Mouse (Mus musculus) lung, embryonic 14.5 days (tissue): ENCODE data around the gene Zbtb16. TPM values are rescaled to one million over a fixed set of nuclear protein-coding genes. Genes with fewer than 3 reads are reported as not detected.

Source experiments
- ATAC-seq: fragments of 200-750 bp; cut with Nextera tagmentation; 2 replicates; pipeline ENCODE4 v1.8.0; 2017; ENCODE audit warnings: mild to moderate bottlenecking, moderate TSS enrichment, moderate library complexity; ENCODE audit not compliant: insufficient read depth
- DNase-seq: peaks from one replicate; pipeline ENCODE4 v3.0.0-alpha.2; 2015
- H3K27ac ChIP-seq: fragments of 300-500 bp; sonication (generic); 2 replicates; pipeline ENCODE4 v1.5.1; 2014; ENCODE audit warnings: low read depth, mild to moderate bottlenecking, moderate library complexity
- H3K27me3 ChIP-seq: fragments of 300-500 bp; sonication (generic); 2 replicates; pipeline ENCODE4 v1.6.1; 2014; ENCODE audit warnings: low read length, control low read depth; ENCODE audit not compliant: insufficient read depth
- H3K36me3 ChIP-seq: fragments of 300-500 bp; sonication (generic); 2 replicates; pipeline ENCODE4 v1.6.1; 2014; ENCODE audit warnings: control low read depth; ENCODE audit not compliant: insufficient read depth
- H3K4me1 ChIP-seq: fragments of 300-500 bp; sonication (generic); 2 replicates; pipeline ENCODE4 v1.6.1; 2014; ENCODE audit warnings: antibody characterized with exemption, control low read depth; ENCODE audit not compliant: insufficient read depth
- H3K4me2 ChIP-seq: fragments of 300-500 bp; sonication (generic); 2 replicates; pipeline ENCODE4 v1.6.1; 2014; ENCODE audit warnings: mild to moderate bottlenecking
- H3K4me3 ChIP-seq: fragments of 300-500 bp; sonication (generic); 2 replicates; pipeline ENCODE4 v1.5.1; 2014; ENCODE audit warnings: low read depth, low read length
- H3K9ac ChIP-seq: fragments of 300-500 bp; sonication (generic); 2 replicates; pipeline ENCODE4 v1.6.1; 2014
- H3K9me3 ChIP-seq: fragments of 300-500 bp; sonication (generic); 2 replicates; pipeline ENCODE4 v1.6.1; 2016; ENCODE audit warnings: low read depth, low read length, control low read depth
- CTCF ChIP-seq: IDR thresholded peaks from 2 replicates; pipeline ENCODE4 v1.5.1; 2016; ENCODE audit warnings: antibody characterized with exemption, low read depth
- WGBS: fragments of 180-500 bp; shearing (Covaris S2); extraction: QIAGEN DNeasy Blood & Tissue Kit; methylation state at CpG from one replicate; pipeline ENCODE4 v1.1.7; 2014; 5-methylcytosine and 5-hydroxymethylcytosine counted together
- polyA plus RNA-seq: library from polyadenylated mRNA; unstranded; fragments of >200 nt; fragmentation: Nextera tagmentation; extraction: Ambion mirVana; gene quantifications from 2 replicates; pipeline ENCODE4 v1.2.1, GENCODE M21; 2014

Zbtb16 gene
- polyA plus RNA-seq, 1 experiment from 2014 or later = 0.71 TPM

- Histone ChIP-seq H3K9ac (no peak overlapping the region), H3K9me3 (no peaks in the 10 kb centered on the region), H3K4me3 (no peak overlapping the region), H3K27me3 (peaks cover 28% of the 10 kb centered on the region), H3K4me2 (no peak overlapping the region), H3K4me1 (peaks cover 5% of the 10 kb centered on the region; the same call in 1 of the 2 replicates), H3K27ac (no peak overlapping the region), H3K36me3 (no peaks in the 10 kb centered on the region)
- TF ChIP-seq CTCF = no peak
- ATAC-seq = no peak
- 64% methylated on average over 3 of the region's 3 CpGs for WGBS
- no peak for DNase-seq
Observed at GRCm38 (mm10) chr9:48729471-48729870, 106.6 kb downstream of the Zbtb16 start.

- peaks cover 7% of the 10 kb centered on the region for H3K4me1 ChIP-seq
- ATAC-seq = no peak
- no peak overlapping the region for H3K9ac ChIP-seq
- H3K9me3 ChIP-seq = no peaks in the 10 kb centered on the region
- no peak overlapping the region for H3K4me3 ChIP-seq
- peaks cover 25% of the 10 kb centered on the region for H3K27me3 ChIP-seq
- 67% methylated on average over 13 of the region's 13 CpGs for WGBS
- no peak overlapping the region for H3K4me2 ChIP-seq
- TF ChIP-seq CTCF = no peak
- no peak overlapping the region for H3K27ac ChIP-seq
- DNase-seq = no peak
- H3K36me3 ChIP-seq = no peaks in the 10 kb centered on the region
Observed at GRCm38 (mm10) chr9:48728731-48729123, 107.3 kb downstream of the Zbtb16 start.

GRCm38 (mm10) chr9:48728083-48728730 lies 107.8 kb downstream of the Zbtb16 start:
- Histone ChIP-seq H3K27me3 (peaks cover 23% of the 10 kb centered on the region), H3K36me3 (no peaks in the 10 kb centered on the region), H3K27ac (no peak overlapping the region), H3K4me1 (peaks cover 11% of the 10 kb centered on the region), H3K9ac (no peak overlapping the region), H3K4me2 (no peak overlapping the region), H3K4me3 (no peak overlapping the region), H3K9me3 (no peaks in the 10 kb centered on the region)
- DNase-seq = no peak
- WGBS = 37% methylated on average over 10 of the region's 10 CpGs
- no peak for TF ChIP-seq CTCF
- no peak for ATAC-seq

GRCm38 (mm10) chr9:48726341-48726740 lies 109.7 kb downstream of the Zbtb16 start:
- no peak for ATAC-seq
- WGBS = 59% methylated on average over 8 of the region's 8 CpGs
- H3K27ac ChIP-seq = no peak overlapping the region
- H3K9me3 ChIP-seq = no peaks in the 10 kb centered on the region
- no peak overlapping the region for H3K4me3 ChIP-seq
- no peak for DNase-seq
- TF ChIP-seq CTCF = no peak
- H3K4me2 ChIP-seq = no peak overlapping the region
- H3K36me3 ChIP-seq = no peaks in the 10 kb centered on the region
- no peak overlapping the region for H3K9ac ChIP-seq
- H3K4me1 ChIP-seq = peaks cover 11% of the 10 kb centered on the region
- peaks cover 14% of the 10 kb centered on the region for H3K27me3 ChIP-seq

- Histone ChIP-seq H3K27ac (no peak overlapping the region), H3K36me3 (no peaks in the 10 kb centered on the region), H3K4me1 (peaks cover 11% of the 10 kb centered on the region), H3K9ac (no peak overlapping the region), H3K27me3 (peaks cover 10% of the 10 kb centered on the region), H3K9me3 (no peaks in the 10 kb centered on the region), H3K4me3 (no peak overlapping the region), H3K4me2 (no peak overlapping the region)
- no peak for DNase-seq
- no peak for ATAC-seq
- TF ChIP-seq CTCF = no peak
- WGBS = 59% methylated on average over 4 of the region's 4 CpGs
Observed at GRCm38 (mm10) chr9:48725918-48726317, 110.1 kb downstream of the Zbtb16 start.

GRCm38 (mm10) chr9:48725161-48725560 lies 110.9 kb downstream of the Zbtb16 start:
- Histone ChIP-seq H3K4me1 (peaks cover 11% of the 10 kb centered on the region), H3K9me3 (no peaks in the 10 kb centered on the region), H3K27me3 (peaks cover 6% of the 10 kb centered on the region; the same call in 1 of the 2 replicates), H3K4me3 (no peak overlapping the region), H3K4me2 (no peak overlapping the region), H3K9ac (no peak overlapping the region), H3K27ac (no peak overlapping the region), H3K36me3 (no peaks in the 10 kb centered on the region)
- DNase-seq = no peak
- 90% methylated on average over 6 of the region's 6 CpGs for WGBS
- no peak for TF ChIP-seq CTCF
- ATAC-seq = no peak

- WGBS = 43% methylated on average over 3 of the region's 3 CpGs
Observed at GRCm38 (mm10) chr9:48724733-48725132, 111.3 kb downstream of the Zbtb16 start.

More at GRCm38 (mm10) chr9:48724733-48725132, 111.3 kb downstream of the Zbtb16 start:
- Histone ChIP-seq H3K4me2 (no peak overlapping the region), H3K36me3 (no peaks in the 10 kb centered on the region), H3K4me3 (no peak overlapping the region), H3K9me3 (no peaks in the 10 kb centered on the region), H3K27me3 (peaks cover 6% of the 10 kb centered on the region; the same call in 1 of the 2 replicates), H3K27ac (no peak overlapping the region), H3K4me1 (peaks cover 11% of the 10 kb centered on the region), H3K9ac (no peak overlapping the region)
- ATAC-seq = no peak
- no peak for DNase-seq
- TF ChIP-seq CTCF = no peak
